Mouse (Mus musculus): ENCODE data around the gene Wscd2.

DNA sequence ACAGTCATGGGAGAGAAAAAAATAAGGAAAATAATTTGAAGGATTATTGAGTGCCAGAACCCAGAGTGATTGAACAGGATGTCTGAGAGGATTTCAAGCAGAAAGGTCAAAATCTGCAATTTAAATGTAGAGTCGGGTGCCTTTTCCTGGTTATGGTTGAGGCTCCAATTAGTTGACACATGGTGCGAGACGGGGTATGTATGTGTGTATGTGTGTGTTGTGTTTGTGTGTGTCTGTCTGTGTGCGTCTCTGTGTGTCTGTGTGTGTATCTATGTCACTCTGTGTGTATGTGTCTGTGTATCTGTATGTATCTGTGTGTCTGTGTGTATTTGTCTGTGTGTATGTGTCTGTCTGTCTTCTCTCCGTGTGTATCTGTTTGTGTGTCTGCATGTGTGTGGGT, 11.1 kb upstream of the Wscd2 start:
- no peak for TF ChIP-seq GATA1 (IDR thresholded peaks at IDR 0.05; ENCODE audit: low read length)
- TF ChIP-seq TAL1 (IDR thresholded peaks at IDR 0.05; ENCODE audit: low read length) = no peak
